Mouse (Mus musculus) liver, adult 2 months (tissue): ENCODE results near the gene Ampd3. TPM values are rescaled to one million over a fixed set of nuclear protein-coding genes. Genes with fewer than 3 reads are reported as not detected.
A peak's percentile ranks its signal among the peaks of the same experiment; 100 is the strongest.

Experiments used
- DNase-seq: peaks from one replicate; pipeline ENCODE4 v3.0.0-alpha.2; 2011; ENCODE audit warnings: low read depth, low spot score; ENCODE audit errors: extremely low read depth
- H3K27ac ChIP-seq: fragments of 200-500 bp; replicated peaks from 2 replicates; pipeline ENCODE4 v1.5.1; 2012; ENCODE audit warnings: low read depth, mild to moderate bottlenecking, control low read depth, inconsistent platforms, low read length; ENCODE audit not compliant: insufficient read depth
- H3K27me3 ChIP-seq: fragments of 200-500 bp; 2 replicates; pipeline ENCODE4 v1.6.1; 2012; ENCODE audit warnings: mild to moderate bottlenecking, moderate library complexity, low read length, inconsistent platforms; ENCODE audit not compliant: control insufficient read depth, insufficient read depth
- H3K36me3 ChIP-seq: fragments of 200-500 bp; 2 replicates; pipeline ENCODE4 v1.6.1; 2012; ENCODE audit warnings: low read length, inconsistent platforms; ENCODE audit not compliant: control insufficient read depth, insufficient read depth
- H3K4me1 ChIP-seq: fragments of 200-500 bp; 2 replicates; pipeline ENCODE4 v1.6.1; 2011; ENCODE audit warnings: low read length; ENCODE audit not compliant: control insufficient read depth, insufficient read depth
- H3K4me3 ChIP-seq: fragments of 200-500 bp; 2 replicates; pipeline ENCODE4 v1.5.1; 2011; ENCODE audit warnings: low read depth, mild to moderate bottlenecking, control low read depth, low read length, moderate library complexity; ENCODE audit not compliant: insufficient read depth
- H3K79me2 ChIP-seq: fragments of 200-500 bp; 2 replicates; pipeline ENCODE4 v1.6.1; 2012; ENCODE audit warnings: inconsistent platforms, mild to moderate bottlenecking, low read length, moderate library complexity; ENCODE audit not compliant: control insufficient read depth, insufficient read depth
- H3K9ac ChIP-seq: fragments of 200-500 bp; 2 replicates; pipeline ENCODE4 v1.6.1; 2012; ENCODE audit warnings: low read depth, mild to moderate bottlenecking, control low read depth, inconsistent platforms, low read length
- CTCF ChIP-seq: fragments of 200-500 bp; IDR thresholded peaks from 2 replicates; pipeline ENCODE4 v1.5.1; 2011; ENCODE audit warnings: low read depth, low read length, control low read depth
- POLR2A ChIP-seq: fragments of 200-500 bp; IDR thresholded peaks from 2 replicates; pipeline ENCODE4 v1.6.1; 2011; ENCODE audit warnings: low read length, control low read depth; ENCODE audit not compliant: insufficient read depth; ENCODE audit errors: extremely low read depth
- WGBS: fragments of 180-500 bp; shearing (Covaris S2); methylation state at CpG from one replicate; pipeline ENCODE4 v1.1.7; 2018; 5-methylcytosine and 5-hydroxymethylcytosine counted together
- polyA plus RNA-seq: library from polyadenylated mRNA; depleted of rRNA; stranded (reverse); fragments of >200 nt; gene quantifications from 2 replicates; pipeline ENCODE4 v1.2.3, GENCODE M21; 2012; rRNA removed
- total RNA-seq: library from RNA; depleted of rRNA; stranded (reverse); fragments of >200 nt; gene quantifications from 2 replicates; pipeline ENCODE4 v1.2.3, GENCODE M21; 2014; rRNA removed

Ampd3 gene
- 0.55 and 0.67 TPM in 2 replicates for total RNA-seq
- polyA plus RNA-seq, result 0.25 and 0.57 TPM in 2 replicates

- Histone ChIP-seq H3K36me3 (no peaks in the 10 kb centered on the region), H3K79me2 (no peaks in the 10 kb centered on the region), H3K4me1 (0 out of 2 replicates have a peak, but pooled peaks cover 2% of the 10 kb centered on the region), H3K4me3 (peak within 1 kb of the TSS; percentile 60), H3K27ac (peak within 1 kb of the TSS; percentile 13), H3K9ac (peak within 1 kb of the TSS; percentile 81), H3K27me3 (peaks cover 4% of the 10 kb centered on the region; the same call in 1 of the 2 replicates)
- no peak for DNase-seq
- TF ChIP-seq CTCF, result no peak
- no peak for TF ChIP-seq POLR2A
- WGBS, result 34% methylated on average over 16 of the region's 16 CpGs
Observed at GRCm38 (mm10) chr7:110768001-110768400, at the start of gene Ampd3. TSS of gene Ampd3 (plus strand) at chr7:110768206.

DNA sequence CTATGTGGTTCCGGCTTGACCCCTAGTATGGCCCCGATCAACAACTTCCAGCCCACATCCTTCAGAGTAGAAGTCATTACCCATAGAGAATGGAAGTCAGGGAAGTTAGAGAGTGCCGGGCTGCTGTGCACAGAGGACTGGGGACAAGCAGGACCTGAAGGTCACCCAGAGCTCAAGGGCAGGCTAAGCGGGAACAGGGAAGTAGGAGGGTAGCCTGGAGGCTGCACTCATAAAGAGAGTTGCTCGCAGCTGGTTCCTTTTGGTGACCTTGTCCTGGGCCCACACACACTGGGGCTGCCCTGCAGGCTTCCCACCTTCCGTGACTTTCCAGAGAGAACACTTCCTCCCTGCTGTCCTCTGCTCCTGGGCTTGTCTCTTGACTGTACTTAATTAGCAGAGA, 49.5 kb upstream of the Ampd3 start:
- DNase-seq, result no peak
- H3K9ac ChIP-seq, result no peak overlapping the region
- no peak for TF ChIP-seq CTCF
- no peak for TF ChIP-seq POLR2A
- H3K4me1 ChIP-seq, result no peaks in the 10 kb centered on the region
- no peaks in the 10 kb centered on the region for H3K36me3 ChIP-seq
- H3K79me2 ChIP-seq, result no peaks in the 10 kb centered on the region
- WGBS, result 87% methylated on average over 6 of the region's 6 CpGs
- H3K27ac ChIP-seq, result no peak overlapping the region
- no peak overlapping the region for H3K4me3 ChIP-seq
- H3K27me3 ChIP-seq, result no peaks in the 10 kb centered on the region

- no peak for TF ChIP-seq CTCF
- no peak for TF ChIP-seq POLR2A
- H3K4me1 ChIP-seq, result no peaks in the 10 kb centered on the region
- no peaks in the 10 kb centered on the region for H3K79me2 ChIP-seq
- H3K36me3 ChIP-seq, result no peaks in the 10 kb centered on the region
- no peak for DNase-seq
- H3K9ac ChIP-seq, result no peak overlapping the region
- H3K4me3 ChIP-seq, result no peak overlapping the region
- H3K27me3 ChIP-seq, result no peaks in the 10 kb centered on the region
- no peak overlapping the region for H3K27ac ChIP-seq
- 59% methylated on average over 4 of the region's 4 CpGs for WGBS
Observed at GRCm38 (mm10) chr7:110719857-110720256, 48.1 kb upstream of the Ampd3 start.

- H3K27ac ChIP-seq, result no peak overlapping the region
- H3K79me2 ChIP-seq, result no peaks in the 10 kb centered on the region
- H3K4me1 ChIP-seq, result no peaks in the 10 kb centered on the region
- H3K4me3 ChIP-seq, result no peak overlapping the region
- no peaks in the 10 kb centered on the region for H3K27me3 ChIP-seq
- DNase-seq, result no peak
- TF ChIP-seq CTCF (no peak), POLR2A (no peak)
- 87% methylated on average over 4 of the region's 4 CpGs for WGBS
- H3K9ac ChIP-seq, result no peak overlapping the region
- H3K36me3 ChIP-seq, result no peaks in the 10 kb centered on the region
Observed at GRCm38 (mm10) chr7:110722183-110722582, 45.8 kb upstream of the Ampd3 start.

- Histone ChIP-seq H3K27ac (no peak overlapping the region), H3K4me3 (no peak overlapping the region), H3K27me3 (no peaks in the 10 kb centered on the region), H3K79me2 (no peaks in the 10 kb centered on the region), H3K36me3 (no peaks in the 10 kb centered on the region), H3K9ac (no peak overlapping the region), H3K4me1 (no peaks in the 10 kb centered on the region)
- TF ChIP-seq CTCF (peak; percentile 39; the same call in 1 of the 2 replicates), POLR2A (no peak)
- 35% methylated on average over 2 of the region's 2 CpGs for WGBS
- DNase-seq, result peak; percentile 52
Observed at GRCm38 (mm10) chr7:110727049-110727448, 41.0 kb upstream of the Ampd3 start.

GRCm38 (mm10) chr7:110728876-110729275, 39.1 kb upstream of the Ampd3 start:
- Histone ChIP-seq H3K79me2 (no peaks in the 10 kb centered on the region), H3K36me3 (no peaks in the 10 kb centered on the region), H3K27ac (no peak overlapping the region), H3K27me3 (no peaks in the 10 kb centered on the region), H3K4me3 (no peak overlapping the region), H3K4me1 (no peaks in the 10 kb centered on the region), H3K9ac (no peak overlapping the region)
- 38% methylated on average over 3 of the region's 3 CpGs for WGBS
- TF ChIP-seq CTCF, result peak; percentile 24; the same call in 1 of the 2 replicates
- TF ChIP-seq POLR2A, result no peak
- peak; percentile 23 for DNase-seq
